Mouse (Mus musculus): ENCODE measurements at regions not wholly inside any gene's neighbourhood (a gene's known extent, or its start where the extent isn't known, plus 50 kb on each side); places are given as distances from the start of the nearest gene placed in this dataset.

DNA sequence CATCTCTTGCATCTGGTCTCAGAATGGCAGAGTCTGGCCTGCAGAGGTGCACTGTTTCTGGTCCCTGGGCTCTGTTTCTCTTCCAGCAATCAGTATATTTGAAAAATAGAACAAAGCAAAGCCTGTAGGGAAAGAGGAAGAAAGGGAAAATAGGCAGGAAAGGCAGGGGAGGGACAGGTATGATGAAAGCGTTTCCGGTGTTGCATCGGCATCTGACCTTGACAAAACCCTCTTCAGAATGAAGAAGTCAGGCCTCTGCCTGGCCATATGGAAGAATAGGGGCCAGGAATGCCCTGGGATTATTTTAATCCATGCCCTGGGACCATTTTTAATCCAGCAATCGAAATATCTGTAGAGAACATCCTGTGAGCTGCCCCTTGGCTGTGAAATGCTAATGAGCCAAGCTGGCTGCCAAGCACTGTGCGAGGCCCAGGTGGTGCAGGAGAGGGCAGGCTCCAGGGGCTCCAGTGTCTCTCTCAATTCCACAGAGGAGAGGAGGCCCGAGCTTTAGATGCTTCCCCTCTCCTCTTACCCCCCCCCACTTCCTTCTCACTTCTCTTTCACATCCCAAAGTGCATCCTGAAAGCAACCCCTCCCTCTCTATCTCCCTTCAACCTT is 136.7 kb downstream of the Cartpt start:
- Histone ChIP-seq H3K36me3 (ENCODE audit: control insufficient read depth) (no peaks in the 10 kb centered on the region), H3K4me3 (replicated peaks) (no peak overlapping the region), H3K9me3 (ENCODE audit: control insufficient read depth, low read length) (no peaks in the 10 kb centered on the region), H3K4me1 (ENCODE audit: control insufficient read depth) (peaks cover 16% of the 10 kb centered on the region), H3K27me3 (ENCODE audit: control insufficient read depth) (peaks cover 13% of the 10 kb centered on the region)
- TF ChIP-seq TAL1 (IDR thresholded peaks at IDR 0.05; ENCODE audit: low read length) (no peak), GATA1 (IDR thresholded peaks at IDR 0.05; ENCODE audit: low read length) (no peak)

DNA sequence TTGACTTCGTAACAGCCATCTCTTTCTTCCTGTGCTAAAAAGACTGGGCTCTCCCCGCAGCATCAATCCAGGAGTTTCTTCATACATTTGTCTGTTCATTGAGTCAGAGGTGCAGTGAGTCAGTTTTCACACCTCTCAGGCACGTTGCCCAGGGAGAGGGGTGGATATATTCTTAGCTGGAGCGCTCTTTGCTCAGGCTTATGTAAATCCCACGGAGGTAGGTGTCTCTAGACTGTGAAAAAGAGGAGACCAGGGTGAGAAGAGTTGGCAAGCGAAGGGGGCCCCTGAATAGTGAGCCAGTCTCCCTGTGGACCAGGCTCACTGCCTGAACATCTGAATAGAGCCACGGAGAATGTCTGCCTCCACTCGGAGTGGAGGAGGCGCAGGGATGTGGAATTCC is 139.0 kb downstream of the Cartpt start:
- Histone ChIP-seq H3K36me3 (ENCODE audit: control insufficient read depth) (no peaks in the 10 kb centered on the region), H3K4me3 (replicated peaks) (no peak overlapping the region), H3K4me1 (ENCODE audit: control insufficient read depth) (peaks cover 20% of the 10 kb centered on the region), H3K9me3 (ENCODE audit: control insufficient read depth, low read length) (no peaks in the 10 kb centered on the region), H3K27me3 (ENCODE audit: control insufficient read depth) (peaks cover 10% of the 10 kb centered on the region)
- no peak for TF ChIP-seq GATA1 (IDR thresholded peaks at IDR 0.05; ENCODE audit: low read length)
- no peak for TF ChIP-seq TAL1 (IDR thresholded peaks at IDR 0.05; ENCODE audit: low read length)

DNA sequence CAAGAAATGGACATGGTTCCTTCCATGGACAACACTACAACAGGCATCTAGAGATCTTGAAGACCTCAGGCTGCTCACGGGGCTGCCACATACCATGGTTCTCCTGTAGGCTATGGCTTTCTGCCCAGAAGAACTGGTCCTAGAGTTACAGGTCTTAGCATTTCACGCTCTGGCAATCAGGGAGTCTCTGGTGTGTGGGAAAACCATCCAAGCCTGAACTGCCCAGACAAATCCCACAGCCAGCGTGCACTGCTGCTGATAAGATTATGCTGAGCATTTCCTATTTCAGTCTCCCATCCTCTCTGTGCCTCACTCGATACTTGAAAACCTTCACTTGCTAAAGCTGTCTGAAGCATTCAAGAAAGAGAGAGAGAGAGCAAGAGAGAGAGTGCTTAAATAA is 139.5 kb downstream of the Cartpt start:
- H3K4me3 ChIP-seq (replicated peaks): no peak overlapping the region
- TF ChIP-seq GATA1 (IDR thresholded peaks at IDR 0.05; ENCODE audit: low read length): no peak
- no peak for TF ChIP-seq TAL1 (IDR thresholded peaks at IDR 0.05; ENCODE audit: low read length)
- H3K27me3 ChIP-seq (ENCODE audit: control insufficient read depth): peaks cover 8% of the 10 kb centered on the region
- H3K36me3 ChIP-seq (ENCODE audit: control insufficient read depth): no peaks in the 10 kb centered on the region
- no peaks in the 10 kb centered on the region for H3K9me3 ChIP-seq (ENCODE audit: control insufficient read depth, low read length)
- H3K4me1 ChIP-seq (ENCODE audit: control insufficient read depth): peaks cover 20% of the 10 kb centered on the region

DNA sequence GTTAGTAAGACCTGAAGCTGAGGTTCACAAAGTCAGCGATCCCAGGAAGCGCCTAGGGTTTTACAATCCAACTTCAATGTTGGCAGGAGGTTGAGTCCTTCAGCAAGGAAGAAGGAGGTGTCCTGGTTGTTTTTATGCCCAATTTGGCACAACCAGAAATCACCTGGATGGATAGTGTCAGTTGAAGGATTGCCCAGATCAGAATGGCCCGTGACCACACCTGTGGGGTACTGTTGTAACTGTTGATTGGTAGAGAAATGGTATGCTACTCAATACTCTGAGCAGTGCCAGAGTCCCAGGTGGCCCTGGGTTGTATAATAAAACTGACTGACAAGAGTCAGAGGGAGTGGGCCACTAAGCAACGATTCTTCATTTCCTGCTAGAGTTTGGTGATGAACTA is 140.2 kb downstream of the Cartpt start:
- Histone ChIP-seq H3K36me3 (ENCODE audit: control insufficient read depth) (no peaks in the 10 kb centered on the region; the same call in 1 of the 2 replicates), H3K4me1 (ENCODE audit: control insufficient read depth) (peaks cover 25% of the 10 kb centered on the region), H3K9me3 (ENCODE audit: control insufficient read depth, low read length) (no peaks in the 10 kb centered on the region), H3K4me3 (replicated peaks) (no peak overlapping the region), H3K27me3 (ENCODE audit: control insufficient read depth) (peaks cover 8% of the 10 kb centered on the region)
- TF ChIP-seq TAL1 (IDR thresholded peaks at IDR 0.05; ENCODE audit: low read length): no peak
- TF ChIP-seq GATA1 (IDR thresholded peaks at IDR 0.05; ENCODE audit: low read length): no peak

DNA sequence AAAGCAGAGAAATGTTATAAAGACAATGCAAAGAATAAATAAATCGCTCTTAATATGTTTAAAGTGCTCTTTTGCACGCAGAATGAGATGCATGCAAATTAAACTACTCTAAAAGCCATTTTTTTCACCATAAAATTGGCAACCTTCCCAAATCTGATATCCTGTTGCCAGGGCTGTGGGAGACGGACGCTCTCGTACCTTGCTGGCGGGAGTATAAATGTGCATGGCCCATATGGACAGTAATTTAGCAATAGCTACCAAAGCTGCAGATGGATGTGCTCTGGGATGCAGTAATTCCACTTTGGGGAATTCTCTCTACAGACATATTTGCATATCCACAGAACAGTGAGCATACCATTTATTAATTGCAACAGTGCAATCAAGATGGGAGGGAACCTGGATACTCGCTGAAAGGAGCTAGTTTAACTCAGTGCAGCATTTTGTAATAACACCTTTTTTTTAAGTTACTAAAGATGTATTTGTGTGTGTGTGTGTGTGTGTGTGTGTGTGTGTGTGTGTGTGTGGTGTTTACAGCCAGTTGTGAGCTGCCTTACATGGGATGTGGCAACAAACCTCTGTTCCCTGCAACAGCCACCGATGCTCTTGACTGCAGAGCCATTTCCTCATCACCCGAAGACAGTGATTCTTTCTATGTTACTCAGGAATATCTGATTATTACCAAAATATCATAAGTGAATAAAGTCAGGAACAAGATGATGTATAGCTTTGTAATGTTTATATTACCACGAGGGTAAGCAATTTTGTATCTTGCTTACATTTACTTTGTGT is 141.4 kb downstream of the Cartpt start:
- Histone ChIP-seq H3K4me1 (ENCODE audit: control insufficient read depth) (peaks cover 36% of the 10 kb centered on the region), H3K36me3 (ENCODE audit: control insufficient read depth) (no peaks in the 10 kb centered on the region; the same call in 1 of the 2 replicates), H3K9me3 (ENCODE audit: control insufficient read depth, low read length) (no peaks in the 10 kb centered on the region), H3K27me3 (ENCODE audit: control insufficient read depth) (peaks cover 3% of the 10 kb centered on the region; the same call in 1 of the 2 replicates), H3K4me3 (replicated peaks) (no peak overlapping the region)
- no peak for TF ChIP-seq TAL1 (IDR thresholded peaks at IDR 0.05; ENCODE audit: low read length)
- no peak for TF ChIP-seq GATA1 (IDR thresholded peaks at IDR 0.05; ENCODE audit: low read length)

DNA sequence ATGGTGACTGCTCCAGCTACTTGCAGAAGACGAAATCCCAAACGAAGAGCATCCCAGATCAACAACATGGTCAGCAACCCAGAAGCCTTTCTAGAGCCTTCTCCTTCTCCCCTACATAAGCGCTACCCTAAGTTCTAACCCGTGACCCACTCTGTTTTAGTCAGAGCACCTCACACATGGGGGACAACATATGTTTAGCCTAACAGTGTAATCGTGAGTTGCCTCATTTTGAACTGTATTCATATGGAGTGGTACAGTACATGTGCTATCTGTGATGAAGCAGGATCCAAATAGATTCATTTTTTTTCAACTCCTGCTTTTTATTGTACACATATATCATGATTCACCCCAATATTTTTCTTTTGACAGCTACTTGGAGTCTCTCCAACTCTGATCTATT is 146.2 kb downstream of the Cartpt start:
- no peaks in the 10 kb centered on the region for H3K9me3 ChIP-seq (ENCODE audit: control insufficient read depth, low read length)
- no peaks in the 10 kb centered on the region; the same call in 1 of the 2 replicates for H3K36me3 ChIP-seq (ENCODE audit: control insufficient read depth)
- peaks cover 64% of the 10 kb centered on the region for H3K4me1 ChIP-seq (ENCODE audit: control insufficient read depth)
- TF ChIP-seq GATA1 (IDR thresholded peaks at IDR 0.05; ENCODE audit: low read length) (no peak), TAL1 (IDR thresholded peaks at IDR 0.05; ENCODE audit: low read length) (no peak)
- peak overlapping the region; percentile 37 for H3K4me3 ChIP-seq (replicated peaks)
- no peaks in the 10 kb centered on the region for H3K27me3 ChIP-seq (ENCODE audit: control insufficient read depth)

DNA sequence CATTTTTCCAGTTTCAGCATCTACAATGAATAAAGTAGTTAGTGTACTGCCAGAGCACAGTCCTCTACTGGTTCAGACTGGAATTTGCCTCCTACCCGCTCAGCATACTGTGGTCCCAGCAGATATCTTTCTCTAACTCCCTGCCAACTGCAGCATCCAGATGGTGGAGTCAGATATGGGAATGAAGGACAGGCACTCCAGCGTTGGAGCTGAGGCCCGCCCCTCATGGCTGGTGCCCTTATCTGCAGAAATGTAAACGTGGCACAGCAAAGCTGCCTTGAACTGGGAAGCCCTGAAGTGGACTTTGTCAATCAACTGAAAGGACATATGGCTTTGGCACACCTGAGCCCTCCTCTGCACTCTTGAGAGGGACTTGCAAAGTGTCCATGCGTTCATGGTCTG is 146.6 kb downstream of the Cartpt start:
- Histone ChIP-seq H3K4me3 (replicated peaks) (peak overlapping the region; percentile 37), H3K4me1 (ENCODE audit: control insufficient read depth) (peaks cover 69% of the 10 kb centered on the region), H3K9me3 (ENCODE audit: control insufficient read depth, low read length) (no peaks in the 10 kb centered on the region), H3K27me3 (ENCODE audit: control insufficient read depth) (no peaks in the 10 kb centered on the region), H3K36me3 (ENCODE audit: control insufficient read depth) (no peaks in the 10 kb centered on the region; the same call in 1 of the 2 replicates)
- TF ChIP-seq TAL1 (IDR thresholded peaks at IDR 0.05; ENCODE audit: low read length): peak; percentile 99
- peak; percentile 95 for TF ChIP-seq GATA1 (IDR thresholded peaks at IDR 0.05; ENCODE audit: low read length)

DNA sequence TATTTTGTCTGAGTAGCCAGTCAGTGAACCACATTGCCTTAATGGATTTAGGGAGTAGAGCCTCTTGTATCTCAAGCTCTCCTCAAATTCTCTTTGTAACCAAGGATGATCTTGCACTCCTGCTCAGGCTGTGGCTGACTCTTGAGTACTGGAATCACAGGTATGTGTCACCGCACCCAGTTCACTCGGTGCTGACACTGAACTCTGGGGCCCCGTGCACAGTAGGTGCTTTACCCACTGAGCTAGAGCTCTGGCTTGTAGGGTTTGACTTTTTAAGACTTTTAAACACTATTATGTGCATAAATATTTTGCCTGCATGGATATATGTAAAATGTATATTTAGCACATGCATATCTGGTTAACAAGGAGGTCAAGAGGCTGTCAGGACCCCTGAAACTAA is 147.4 kb downstream of the Cartpt start:
- no peak overlapping the region for H3K4me3 ChIP-seq (replicated peaks)
- TF ChIP-seq GATA1 (IDR thresholded peaks at IDR 0.05; ENCODE audit: low read length): no peak
- TF ChIP-seq TAL1 (IDR thresholded peaks at IDR 0.05; ENCODE audit: low read length): no peak
- peaks cover 75% of the 10 kb centered on the region for H3K4me1 ChIP-seq (ENCODE audit: control insufficient read depth)
- no peaks in the 10 kb centered on the region; the same call in 1 of the 2 replicates for H3K36me3 ChIP-seq (ENCODE audit: control insufficient read depth)
- H3K9me3 ChIP-seq (ENCODE audit: control insufficient read depth, low read length): no peaks in the 10 kb centered on the region
- no peaks in the 10 kb centered on the region for H3K27me3 ChIP-seq (ENCODE audit: control insufficient read depth)

DNA sequence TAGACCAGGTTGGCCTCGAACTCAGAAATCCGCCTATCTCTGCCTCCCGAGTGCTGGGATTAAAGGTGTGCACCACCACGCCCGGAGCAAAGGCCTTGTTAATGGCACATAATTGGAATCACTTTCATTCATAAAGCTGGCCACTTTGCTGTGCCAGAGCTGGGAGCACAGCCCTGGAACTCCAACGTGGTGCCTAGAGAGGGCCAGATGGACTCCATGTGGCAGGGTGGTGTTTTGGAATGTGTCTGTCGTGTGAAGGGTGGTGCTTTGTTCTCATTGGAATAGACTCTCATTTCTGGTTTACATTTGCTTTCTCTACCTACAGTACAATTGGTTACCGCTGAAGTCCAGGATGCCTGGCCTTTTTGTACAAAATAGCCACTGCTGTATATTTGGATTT is 150.2 kb downstream of the Cartpt start:
- Histone ChIP-seq H3K9me3 (ENCODE audit: control insufficient read depth, low read length) (no peaks in the 10 kb centered on the region), H3K27me3 (ENCODE audit: control insufficient read depth) (no peaks in the 10 kb centered on the region), H3K4me1 (ENCODE audit: control insufficient read depth) (peaks cover 79% of the 10 kb centered on the region), H3K4me3 (replicated peaks) (no peak overlapping the region), H3K36me3 (ENCODE audit: control insufficient read depth) (no peaks in the 10 kb centered on the region; the same call in 1 of the 2 replicates)
- no peak for TF ChIP-seq TAL1 (IDR thresholded peaks at IDR 0.05; ENCODE audit: low read length)
- TF ChIP-seq GATA1 (IDR thresholded peaks at IDR 0.05; ENCODE audit: low read length): no peak
